7 mouse cellular contexts compared by ENCODE assay signal in the genomic region with DNA sequence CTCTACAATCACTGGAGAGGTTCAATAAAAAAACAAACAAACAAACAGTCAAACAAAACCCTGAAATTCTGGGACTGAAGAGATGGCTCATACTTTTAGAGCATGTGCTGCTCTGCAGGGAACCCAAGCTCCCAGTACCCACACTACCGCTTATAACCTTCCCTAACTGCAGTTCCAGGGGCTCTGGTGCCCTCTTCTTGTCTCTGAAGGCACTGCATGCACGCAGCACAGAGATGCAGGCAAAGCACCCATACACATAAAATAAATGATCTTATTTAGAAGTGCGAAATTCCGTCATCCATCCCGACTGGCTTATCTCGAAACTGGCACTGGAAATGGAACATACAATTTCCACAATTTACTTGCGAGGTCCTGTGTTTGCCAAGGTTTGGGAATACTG.
DNase-seq lines count a peak whose midpoint lies in the region; TF ChIP-seq lines count a peak whose summit lies in the region.

No protein-coding gene starts in this region.

- no peaks in the 10 kb centered on the region for H3K27me3 ChIP-seq in splenic B cell, adult 2 months (ENCODE audit: control insufficient read depth, insufficient read depth, low read length, poor library complexity, severe bottlenecking)

- no peak overlapping the region for H3K27ac ChIP-seq in layer of hippocampus, adult 2 months
- no peak overlapping the region for H3K27ac ChIP-seq in ES-E14 (ENCODE audit: insufficient read depth, low read depth, low read length, poor library complexity, severe bottlenecking)

- H3K9ac ChIP-seq in ES-E14 (ENCODE audit: insufficient read depth, low read depth, low read length, poor library complexity, severe bottlenecking) = no peak overlapping the region

- in situ Hi-C loops in ES-E14 (cut with MboI; ENCODE audit: low sequenced_read_pairs in 2 of 2, unreplicated experiment in 2 of 2) = no loop called here

- TF ChIP-seq CTCF in layer of hippocampus, adult 2 months (conservative IDR thresholded peaks at IDR 0.05) = peak; percentile 63

- DNase-seq in layer of hippocampus, adult 2 months (ENCODE audit: low spot score in 2 of 2) = no peak
- DNase-seq in layer of hippocampus, adult 18-20 months (ENCODE audit: low spot score in 2 of 2) = no peak
- DNase-seq in ES-E14 (ENCODE audit: low read depth, low spot score) = peak; percentile 22
- peak; percentile 29 for DNase-seq in embryo, embryonic 10.5 days (ENCODE audit: low spot score)
- peak; percentile 2 for DNase-seq in splenic B cell, adult 2 months (ENCODE audit: low read depth, low spot score)
- no peak for DNase-seq in cerebellum, adult 9-11 months
- DNase-seq in ovary, postnatal 10 days (ENCODE audit: low spot score) = no peak

- no peak overlapping the region for H3K4me3 ChIP-seq in layer of hippocampus, adult 2 months
- H3K4me3 ChIP-seq in ES-E14 (ENCODE audit: insufficient read depth in 1 of 2, low read depth in 1 of 2, low read length in 2 of 2, poor library complexity in 1 of 2, severe bottlenecking in 1 of 2) = no peak overlapping the region

- H3K9me3 ChIP-seq in ES-E14 (ENCODE audit: control insufficient read depth, insufficient read depth, low read depth, low read length) = no peaks in the 10 kb centered on the region

- no peaks in the 10 kb centered on the region for H3K36me3 ChIP-seq in ES-E14 (ENCODE audit: control insufficient read depth, insufficient read depth, low read length, poor library complexity, severe bottlenecking)
- no peaks in the 10 kb centered on the region for H3K36me3 ChIP-seq in splenic B cell, adult 2 months (ENCODE audit: control insufficient read depth, insufficient read depth, low read length, poor library complexity, severe bottlenecking)

- H3K4me1 ChIP-seq in ES-E14 (ENCODE audit: control insufficient read depth in 2 of 2, insufficient read depth in 2 of 2, low read length in 2 of 2, poor library complexity in 1 of 2) = no peaks in the 10 kb centered on the region

TF ChIP-seq in ES-E14, 5 proteins besides CTCF, POLR2A, EP300 and RAD21:
- no peak for TF ChIP-seq MAFK (IDR thresholded peaks at IDR 0.05; ENCODE audit: insufficient read depth, low read depth, low read length)
- TF ChIP-seq ZC3H11A (IDR thresholded peaks at IDR 0.05; ENCODE audit: borderline replicate concordance, low read depth, low read length) = 0 out of 2 replicates have a peak, but pooled peaks have one; percentile 22

Comparison
In these comparisons a context has a peak if more than half of its experiments do, and no peak if none do; other contexts are left out.
1. DNase-seq: peak in ES-E14 (single experiment), embryo, embryonic 10.5 days (single experiment) and splenic B cell, adult 2 months (single experiment); none in layer of hippocampus, adult 2 months (0 of 2), layer of hippocampus, adult 18-20 months (0 of 2), cerebellum, adult 9-11 months (single experiment) and ovary, postnatal 10 days (single experiment).